Mouse (Mus musculus) kidney, adult 2 months (tissue): ENCODE results near the gene Pnpla1. TPM values are rescaled to one million over a fixed set of nuclear protein-coding genes. Genes with fewer than 3 reads are reported as not detected.
A peak's percentile ranks its signal among the peaks of the same experiment; 100 is the strongest.

Source experiments
- DNase-seq: peaks from one replicate; pipeline ENCODE4 v3.0.0; 2021
- H3K27ac ChIP-seq: fragments of 200-500 bp; 2 replicates; pipeline ENCODE4 v1.5.1; 2012; ENCODE audit warnings: low read depth, low read length, control low read depth, inconsistent platforms; ENCODE audit not compliant: insufficient read depth
- H3K27me3 ChIP-seq: fragments of 200-500 bp; replicated peaks from 2 replicates; pipeline ENCODE4 v1.6.1; 2012; ENCODE audit warnings: mild to moderate bottlenecking, moderate library complexity, low read length, inconsistent platforms; ENCODE audit not compliant: control insufficient read depth, insufficient read depth
- H3K36me3 ChIP-seq: fragments of 200-500 bp; 2 replicates; pipeline ENCODE4 v1.6.1; 2012; ENCODE audit warnings: mild to moderate bottlenecking, moderate library complexity, low read length, inconsistent platforms; ENCODE audit not compliant: control insufficient read depth, insufficient read depth
- H3K4me1 ChIP-seq: fragments of 200-500 bp; 2 replicates; pipeline ENCODE4 v1.6.1; 2011; ENCODE audit warnings: low read length; ENCODE audit not compliant: control insufficient read depth, insufficient read depth
- H3K4me3 ChIP-seq: fragments of 200-500 bp; 2 replicates; pipeline ENCODE4 v1.5.1; 2011; ENCODE audit warnings: mild to moderate bottlenecking, low read depth, low read length, control low read depth; ENCODE audit not compliant: insufficient read depth
- CTCF ChIP-seq: fragments of 200-500 bp; conservative IDR thresholded peaks from 2 replicates; pipeline ENCODE4 v1.5.1; 2011; ENCODE audit warnings: low read depth, mild to moderate bottlenecking, control low read depth, low read length, moderate library complexity, mixed read lengths; ENCODE audit not compliant: insufficient read depth, insufficient read length
- POLR2A ChIP-seq: fragments of 200-500 bp; IDR thresholded peaks from one replicate; pipeline ENCODE4 v1.6.1; 2011; ENCODE audit warnings: low read depth, low read length, control low read depth
- WGBS: fragments of 180-500 bp; shearing (Covaris S2); methylation state at CpG from one replicate; pipeline ENCODE4 v1.1.7; 2018; 5-methylcytosine and 5-hydroxymethylcytosine counted together
- polyA plus RNA-seq: library from polyadenylated mRNA; depleted of rRNA; stranded (reverse); fragments of >200 nt; gene quantifications from 2 replicates; pipeline ENCODE4 v1.2.3, GENCODE M21; 2012

Pnpla1 gene
- polyA plus RNA-seq, 1 experiment, result not detected

- H3K36me3 ChIP-seq, result no peaks in the 10 kb centered on the region
- H3K27ac ChIP-seq, result no peak overlapping the region
- WGBS, result 47% methylated on average over 8 of the region's 8 CpGs
- H3K27me3 ChIP-seq, result no peaks in the 10 kb centered on the region
- TF ChIP-seq CTCF (peak; percentile 26; the same call in 1 of the 2 replicates), POLR2A (no peak)
- no peaks in the 10 kb centered on the region for H3K4me1 ChIP-seq
- no peak for DNase-seq
- H3K4me3 ChIP-seq, result no peak overlapping the region
Observed at GRCm38 (mm10) chr17:28882810-28883209, 24.6 kb downstream of the Pnpla1 start.

GRCm38 (mm10) chr17:28883941-28884516, 25.8 kb downstream of the Pnpla1 start:
- Histone ChIP-seq H3K27ac (no peak overlapping the region), H3K27me3 (no peaks in the 10 kb centered on the region), H3K36me3 (no peaks in the 10 kb centered on the region), H3K4me3 (no peak overlapping the region), H3K4me1 (no peaks in the 10 kb centered on the region)
- TF ChIP-seq POLR2A, result no peak
- no peak for TF ChIP-seq CTCF
- DNase-seq, result no peak
- WGBS, result 68% methylated on average over 10 of the region's 10 CpGs

- no peaks in the 10 kb centered on the region for H3K36me3 ChIP-seq
- 74% methylated on average over 8 of the region's 8 CpGs for WGBS
- no peak overlapping the region for H3K27ac ChIP-seq
- no peak overlapping the region for H3K4me3 ChIP-seq
- peak; percentile 17 for DNase-seq
- TF ChIP-seq POLR2A, result no peak
- TF ChIP-seq CTCF, result no peak
- no peaks in the 10 kb centered on the region for H3K4me1 ChIP-seq
- H3K27me3 ChIP-seq, result no peaks in the 10 kb centered on the region
Observed at GRCm38 (mm10) chr17:28885231-28885630, 27.0 kb downstream of the Pnpla1 start.

GRCm38 (mm10) chr17:28886266-28886665, 28.1 kb downstream of the Pnpla1 start:
- Histone ChIP-seq H3K27ac (no peak overlapping the region), H3K4me1 (no peaks in the 10 kb centered on the region), H3K36me3 (no peaks in the 10 kb centered on the region), H3K27me3 (no peaks in the 10 kb centered on the region), H3K4me3 (no peak overlapping the region)
- DNase-seq, result no peak
- TF ChIP-seq POLR2A (no peak), CTCF (no peak)
- WGBS, result 65% methylated on average over 8 of the region's 8 CpGs

GRCm38 (mm10) chr17:28894050-28894767, 36.0 kb downstream of the Pnpla1 start:
- no peak overlapping the region for H3K27ac ChIP-seq
- no peaks in the 10 kb centered on the region for H3K4me1 ChIP-seq
- no peaks in the 10 kb centered on the region for H3K27me3 ChIP-seq
- H3K36me3 ChIP-seq, result no peaks in the 10 kb centered on the region
- no peak for TF ChIP-seq CTCF
- TF ChIP-seq POLR2A, result no peak
- DNase-seq, result peak; percentile 28
- 70% methylated on average over 11 of the region's 11 CpGs for WGBS
- H3K4me3 ChIP-seq, result no peak overlapping the region

GRCm38 (mm10) chr17:28895217-28895875, 37.1 kb downstream of the Pnpla1 start:
- H3K36me3 ChIP-seq, result no peaks in the 10 kb centered on the region
- 96% methylated on average over 21 of the region's 21 CpGs for WGBS

More at GRCm38 (mm10) chr17:28895217-28895875, 37.1 kb downstream of the Pnpla1 start:
- no peak for TF ChIP-seq CTCF
- no peak for DNase-seq
- Histone ChIP-seq H3K27ac (no peak overlapping the region), H3K27me3 (no peaks in the 10 kb centered on the region), H3K4me3 (no peak overlapping the region), H3K4me1 (no peaks in the 10 kb centered on the region)
